Mouse (Mus musculus) lung, postnatal 0 days (tissue): Measurements from ENCODE around the gene Nme8. TPM values are rescaled to one million over a fixed set of nuclear protein-coding genes. Genes with fewer than 3 reads are reported as not detected.

Experiments
- ATAC-seq: fragments of 200-750 bp; cut with Nextera tagmentation; 2 replicates; pipeline ENCODE4 v1.8.0; 2017; ENCODE audit warnings: moderate library complexity
- DNase-seq: peaks from one replicate; pipeline ENCODE4 v3.0.0-alpha.2; 2016; ENCODE audit warnings: low spot score
- H3K27ac ChIP-seq: fragments of 300-500 bp; sonication (generic); 2 replicates; pipeline ENCODE4 v1.5.1; 2014; ENCODE audit warnings: antibody characterized with exemption, mild to moderate bottlenecking, low read length, mixed read lengths
- H3K27me3 ChIP-seq: fragments of 300-500 bp; sonication (generic); replicated peaks from 2 replicates; pipeline ENCODE4 v1.6.1; 2014; ENCODE audit warnings: low read length, mixed read lengths; ENCODE audit not compliant: insufficient read depth
- H3K36me3 ChIP-seq: fragments of 300-500 bp; sonication (generic); 2 replicates; pipeline ENCODE4 v1.6.1; 2014; ENCODE audit warnings: low read length, mixed read lengths; ENCODE audit not compliant: insufficient read depth
- H3K4me1 ChIP-seq: fragments of 300-500 bp; sonication (generic); 2 replicates; pipeline ENCODE4 v1.6.1; 2014; ENCODE audit warnings: antibody characterized with exemption, low read depth, low read length, mixed read lengths; ENCODE audit not compliant: insufficient read depth
- H3K4me2 ChIP-seq: fragments of 300-500 bp; sonication (generic); replicated peaks from 2 replicates; pipeline ENCODE4 v1.6.1; 2014; ENCODE audit warnings: low read depth, mild to moderate bottlenecking, low read length, moderate library complexity, mixed read lengths
- H3K4me3 ChIP-seq: fragments of 300-500 bp; sonication (generic); 2 replicates; pipeline ENCODE4 v1.5.1; 2014; ENCODE audit warnings: low read depth, low read length
- H3K9ac ChIP-seq: fragments of 300-500 bp; sonication (generic); replicated peaks from 2 replicates; pipeline ENCODE4 v1.6.1; 2014; ENCODE audit warnings: low read depth, mild to moderate bottlenecking
- H3K9me3 ChIP-seq: fragments of 300-500 bp; sonication (generic); 2 replicates; pipeline ENCODE4 v1.6.1; 2016; ENCODE audit warnings: low read length, mixed read lengths
- CTCF ChIP-seq: IDR thresholded peaks from 2 replicates; pipeline ENCODE4 v1.5.1; 2016; ENCODE audit warnings: antibody characterized with exemption, mild to moderate bottlenecking
- EP300 ChIP-seq: IDR thresholded peaks from 2 replicates; pipeline ENCODE4 v1.6.1; 2016; ENCODE audit warnings: antibody characterized with exemption, mild to moderate bottlenecking, control low read depth
- WGBS: fragments of 180-500 bp; shearing (Covaris S2); extraction: QIAGEN DNeasy Blood & Tissue Kit; methylation state at CpG from one replicate; pipeline ENCODE4 v1.1.7; 2014; 5-methylcytosine and 5-hydroxymethylcytosine counted together
- polyA plus RNA-seq: library from polyadenylated mRNA; unstranded; fragments of >200 nt; fragmentation: Nextera tagmentation; extraction: Ambion mirVana; gene quantifications from 2 replicates; pipeline ENCODE4 v1.2.1, GENCODE M21; 2015

Nme8 gene
- polyA plus RNA-seq, 1 experiment from 2014 or later, result 0.11 TPM

DNA sequence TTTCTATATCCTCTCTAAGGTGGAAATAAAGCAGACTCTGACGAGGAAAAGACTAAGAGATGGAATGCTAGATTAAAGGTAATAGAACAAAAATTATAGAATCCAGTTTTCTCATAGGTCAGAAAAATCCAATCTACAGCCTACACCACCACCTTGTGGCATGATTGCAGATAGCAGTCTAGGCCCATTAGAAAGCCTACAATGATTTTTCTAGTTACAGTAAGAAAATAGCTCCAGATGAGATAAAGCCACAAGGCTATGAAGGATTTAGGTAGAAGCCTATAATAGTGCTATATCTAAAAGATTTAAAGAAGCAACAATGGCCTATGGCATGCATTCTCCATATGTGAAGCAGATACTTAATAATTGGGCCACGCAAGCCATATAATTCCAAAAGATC, 13.6 kb downstream of the Nme8 start:
- H3K9me3 ChIP-seq, result no peaks in the 10 kb centered on the region
- no peak for ATAC-seq
- H3K4me1 ChIP-seq, result peaks cover 4% of the 10 kb centered on the region; the same call in 1 of the 2 replicates
- peak; percentile 44 for DNase-seq
- no peak overlapping the region for H3K9ac ChIP-seq
- H3K4me2 ChIP-seq, result no peak overlapping the region
- 53% methylated on average over 2 of the region's 2 CpGs for WGBS
- H3K27me3 ChIP-seq, result no peaks in the 10 kb centered on the region
- no peak overlapping the region for H3K4me3 ChIP-seq
- no peaks in the 10 kb centered on the region for H3K36me3 ChIP-seq
- no peak overlapping the region for H3K27ac ChIP-seq
- TF ChIP-seq CTCF, result peak; percentile 76
- no peak for TF ChIP-seq EP300

- no peaks in the 10 kb centered on the region for H3K27me3 ChIP-seq
- H3K27ac ChIP-seq, result no peak overlapping the region
- no peak overlapping the region for H3K4me3 ChIP-seq
- H3K9me3 ChIP-seq, result no peaks in the 10 kb centered on the region
- no peak for TF ChIP-seq EP300
- no peak for TF ChIP-seq CTCF
- H3K4me2 ChIP-seq, result no peak overlapping the region
- ATAC-seq (peak; percentile 60), DNase-seq (peak; percentile 66)
- no peaks in the 10 kb centered on the region for H3K36me3 ChIP-seq
- no peak overlapping the region for H3K9ac ChIP-seq
- 24% methylated on average over 8 of the region's 8 CpGs for WGBS
- peaks cover 4% of the 10 kb centered on the region; the same call in 1 of the 2 replicates for H3K4me1 ChIP-seq
Measured at GRCm38 (mm10) chr13:19682879-19683640, 14.5 kb downstream of the Nme8 start.

DNA sequence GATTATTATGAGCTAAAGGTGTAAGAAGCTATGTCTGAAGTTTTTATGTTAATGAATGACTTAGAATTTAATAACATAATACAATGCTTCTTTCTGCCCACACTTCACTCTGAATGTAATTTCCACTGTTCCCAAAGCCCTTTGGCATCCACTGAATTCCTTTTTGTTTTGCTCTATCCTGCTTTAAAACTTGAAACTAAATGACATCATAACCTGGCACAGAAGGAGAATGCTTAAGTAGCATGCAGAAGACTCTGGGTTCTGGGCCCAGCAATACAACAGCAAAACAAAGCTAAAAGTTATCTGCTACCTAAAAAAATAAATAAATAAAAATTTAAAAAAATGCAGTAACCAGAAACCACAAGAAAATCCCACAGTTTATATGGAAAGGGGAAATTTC, 23.0 kb downstream of the Nme8 start:
- no peak for DNase-seq
- Histone ChIP-seq H3K4me2 (no peak overlapping the region), H3K9ac (no peak overlapping the region), H3K36me3 (no peaks in the 10 kb centered on the region), H3K4me3 (no peak overlapping the region), H3K4me1 (no peaks in the 10 kb centered on the region), H3K27ac (no peak overlapping the region), H3K9me3 (no peaks in the 10 kb centered on the region), H3K27me3 (no peaks in the 10 kb centered on the region)
- TF ChIP-seq EP300, result no peak
- TF ChIP-seq CTCF, result no peak
- no peak for ATAC-seq

- DNase-seq (no peak), ATAC-seq (no peak)
- WGBS, result 75% methylated on average over 3 of the region's 3 CpGs
- H3K36me3 ChIP-seq, result no peaks in the 10 kb centered on the region
- H3K9ac ChIP-seq, result no peak overlapping the region
- no peak overlapping the region for H3K27ac ChIP-seq
- no peaks in the 10 kb centered on the region for H3K4me1 ChIP-seq
- no peaks in the 10 kb centered on the region for H3K9me3 ChIP-seq
- H3K27me3 ChIP-seq, result no peaks in the 10 kb centered on the region
- TF ChIP-seq EP300, result no peak
- no peak for TF ChIP-seq CTCF
- H3K4me2 ChIP-seq, result no peak overlapping the region
- no peak overlapping the region for H3K4me3 ChIP-seq
Measured at GRCm38 (mm10) chr13:19674025-19674424, 23.6 kb downstream of the Nme8 start.

DNA sequence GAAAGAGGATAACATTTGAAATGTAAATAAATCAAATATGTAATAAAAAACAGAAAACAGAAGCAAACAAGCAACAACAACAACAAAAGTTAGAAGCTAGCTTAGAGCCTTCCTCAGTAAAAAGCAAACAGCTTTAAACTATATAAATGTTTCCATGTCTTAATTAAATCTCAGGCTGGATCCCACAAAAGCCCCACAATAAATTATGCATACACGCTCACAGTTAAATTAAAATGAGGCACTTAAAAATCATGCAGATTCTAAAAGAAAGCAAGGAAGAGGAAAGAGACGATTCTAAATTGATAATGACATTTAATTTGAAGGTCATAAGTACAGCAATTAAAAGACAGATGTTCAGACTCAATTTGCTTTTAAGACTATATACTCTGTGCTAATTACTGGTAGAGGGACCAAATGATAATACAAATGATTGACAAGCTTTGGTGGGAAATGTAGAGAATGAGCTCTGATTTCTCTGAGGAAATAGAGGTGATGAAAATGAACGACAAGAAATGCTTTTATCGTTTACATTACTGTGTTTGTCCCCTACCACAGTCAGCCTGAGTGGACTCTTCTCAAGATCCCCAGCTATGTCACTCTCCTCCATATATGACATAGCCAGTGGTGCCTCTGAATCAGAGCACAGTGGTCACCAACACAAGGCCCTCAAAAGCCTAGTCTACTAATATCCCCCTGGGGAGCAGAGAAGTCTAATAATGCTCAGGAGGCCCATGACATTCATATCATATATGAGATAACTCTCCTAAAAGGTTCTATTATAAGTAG, 29.0 kb downstream of the Nme8 start:
- H3K4me2 ChIP-seq, result no peak overlapping the region
- no peak for DNase-seq
- H3K9ac ChIP-seq, result no peak overlapping the region
- no peak overlapping the region for H3K27ac ChIP-seq
- WGBS, result 78% methylated on average over 4 of the region's 4 CpGs
- no peak for ATAC-seq
- H3K36me3 ChIP-seq, result no peaks in the 10 kb centered on the region
- no peaks in the 10 kb centered on the region for H3K4me1 ChIP-seq
- H3K9me3 ChIP-seq, result no peaks in the 10 kb centered on the region
- no peak overlapping the region for H3K4me3 ChIP-seq
- H3K27me3 ChIP-seq, result no peaks in the 10 kb centered on the region
- TF ChIP-seq CTCF, result no peak
- no peak for TF ChIP-seq EP300

DNA sequence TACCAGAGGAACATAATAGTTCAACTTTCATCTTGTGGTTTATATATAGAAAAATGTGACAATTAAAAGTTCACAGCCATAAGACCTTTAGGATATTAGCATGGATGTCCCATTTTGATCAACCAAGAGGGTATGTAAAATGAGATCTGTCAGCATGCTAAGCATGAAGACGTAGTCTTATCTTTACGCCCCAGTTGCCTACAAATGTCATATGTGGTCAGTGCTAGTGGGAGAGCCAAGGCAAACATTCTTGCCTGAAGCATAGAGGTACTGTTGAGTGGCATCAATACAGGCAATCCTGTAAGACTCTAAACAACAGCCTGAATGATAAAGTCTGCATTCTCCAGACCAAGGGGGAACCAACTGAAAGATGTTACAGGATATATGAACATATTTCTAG, 45.2 kb downstream of the Nme8 start:
- no peaks in the 10 kb centered on the region for H3K4me1 ChIP-seq
- 73% methylated on average over 2 of the region's 2 CpGs for WGBS
- TF ChIP-seq CTCF, result no peak
- TF ChIP-seq EP300, result no peak
- no peak overlapping the region for H3K9ac ChIP-seq
- H3K4me2 ChIP-seq, result no peak overlapping the region
- no peaks in the 10 kb centered on the region for H3K9me3 ChIP-seq
- no peak overlapping the region for H3K4me3 ChIP-seq
- no peaks in the 10 kb centered on the region for H3K27me3 ChIP-seq
- ATAC-seq (no peak), DNase-seq (no peak)
- no peak overlapping the region for H3K27ac ChIP-seq
- H3K36me3 ChIP-seq, result no peaks in the 10 kb centered on the region
